ENCODE assay signal across 9 mouse cellular contexts in the genomic region with DNA sequence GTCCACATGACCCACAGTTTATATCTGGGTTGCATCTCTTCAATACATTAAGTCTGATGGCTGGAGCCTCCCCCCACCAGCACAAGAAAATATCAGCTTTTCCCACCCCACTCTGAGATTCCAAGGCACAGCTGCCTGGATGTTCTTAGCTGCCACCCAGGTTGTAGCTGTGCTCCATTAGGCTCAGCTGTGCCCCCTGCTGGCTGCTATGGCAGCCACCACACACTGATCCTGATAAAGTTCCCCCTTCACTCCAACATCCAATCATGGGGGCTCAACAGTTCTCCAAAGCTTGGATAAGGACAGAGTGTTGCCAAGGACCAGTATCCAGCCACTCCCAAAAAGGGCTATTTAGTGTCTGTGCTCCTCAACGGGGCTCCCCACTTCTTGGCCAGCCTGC. TPM values are rescaled to one million over a fixed set of nuclear protein-coding genes. Genes with fewer than 3 reads are reported as not detected.
DNase-seq lines count a peak whose midpoint lies in the region; ATAC-seq and TF ChIP-seq lines count a peak whose summit lies in the region.
"Had no signal": no experiment of that assay in that cellular context is flagged by ENCODE, and none has a peak within 500 bp of the region (broad histone marks: within the 10 kb centered on the region; RNA-seq: fewer than 3 reads in every experiment).

No protein-coding gene starts in this region.

- H3K4me2 ChIP-seq in hindbrain, embryonic 12.5 days (replicated peaks): no peak overlapping the region
- H3K4me2 ChIP-seq: lung, embryonic 15.5 days had no signal

- intact Hi-C loops in heart, postnatal 14 days (cut with DNase I): loop anchor here (2.0 kb wide), 1 partner anchor 106 kb away; no protein-coding TSS in a partner anchor

- no peaks in the 10 kb centered on the region for H3K36me3 ChIP-seq in testis, adult 2 months (ENCODE audit: control insufficient read depth, insufficient read depth, low read length)
- H3K36me3 ChIP-seq in splenic B cell, adult 2 months (ENCODE audit: control insufficient read depth, insufficient read depth, low read length, poor library complexity, severe bottlenecking): no peaks in the 10 kb centered on the region
- H3K36me3 ChIP-seq in hindbrain, embryonic 12.5 days: no peaks in the 10 kb centered on the region
- H3K36me3 ChIP-seq: lung, embryonic 15.5 days had no signal

- peak; percentile 25 to 36 for DNase-seq in heart, postnatal 14 days
- DNase-seq in heart, adult 8-10 months (ENCODE audit: low spot score): no peak
- DNase-seq in testis, postnatal 14 days (ENCODE audit: low spot score): no peak
- peak; percentile 8 for DNase-seq in c-Kit-positive CD71-negative TER-119-negative erythroid progenitor cells, embryonic 14.5 days (ENCODE audit: low read depth)
- peak; percentile 53 for DNase-seq in kidney, postnatal 14 days
- DNase-seq in splenic B cell, adult 2 months (ENCODE audit: low read depth, low spot score): peak; percentile 24

- no peak overlapping the region for H3K27ac ChIP-seq in testis, adult 2 months (ENCODE audit: control insufficient read depth, insufficient read depth, low read depth, low read length)
- H3K27ac ChIP-seq in hindbrain, embryonic 12.5 days: no peak overlapping the region
- H3K27ac ChIP-seq: lung, embryonic 15.5 days had no signal

- TF ChIP-seq CTCF in testis, adult 2 months (IDR thresholded peaks at IDR 0.05; ENCODE audit: control insufficient read depth, insufficient read depth, insufficient replicate concordance, low read depth, low read length): peak; percentile 58; the same call in 1 of the 2 replicates

- no peak overlapping the region for H3K9ac ChIP-seq in hindbrain, embryonic 12.5 days
- H3K9ac ChIP-seq: lung, embryonic 15.5 days had no signal

- H3K9me3 ChIP-seq in hindbrain, embryonic 12.5 days (replicated peaks): no peaks in the 10 kb centered on the region
- H3K9me3 ChIP-seq: lung, embryonic 15.5 days had no signal

- no peaks in the 10 kb centered on the region for H3K27me3 ChIP-seq in testis, adult 2 months (ENCODE audit: control insufficient read depth, insufficient read depth, low read length)
- H3K27me3 ChIP-seq in splenic B cell, adult 2 months (ENCODE audit: control insufficient read depth, insufficient read depth, low read length, poor library complexity, severe bottlenecking): no peaks in the 10 kb centered on the region
- H3K27me3 ChIP-seq in hindbrain, embryonic 12.5 days: no peaks in the 10 kb centered on the region
- H3K27me3 ChIP-seq: lung, embryonic 15.5 days had no signal

- no peak overlapping the region for H3K4me3 ChIP-seq in testis, adult 2 months (ENCODE audit: control insufficient read depth, low read depth, low read length)
- no peak overlapping the region for H3K4me3 ChIP-seq in hindbrain, embryonic 12.5 days
- H3K4me3 ChIP-seq: lung, embryonic 15.5 days had no signal

- TF ChIP-seq POLR2A in testis, adult 2 months (IDR thresholded peaks at IDR 0.05; ENCODE audit: control insufficient read depth, low read depth, low read length): no peak

- peaks cover 2% of the 10 kb centered on the region; the same call in 1 of the 2 replicates for H3K4me1 ChIP-seq in testis, adult 2 months (ENCODE audit: control insufficient read depth, insufficient read depth, low read length)
- no peaks in the 10 kb centered on the region for H3K4me1 ChIP-seq in hindbrain, embryonic 12.5 days

- ATAC-seq in hindbrain, embryonic 12.5 days (ENCODE audit: low FRiP score): no peak

- 50% methylated on average over 1 of the region's 1 CpGs for WGBS in hindbrain, embryonic 12.5 days

RNA-seq across cellular contexts. Expression of gene Slc1a1, which starts 48.3 kb away (rescaled TPM):
- total RNA-seq in heart, postnatal 14 days (2021): under 1 TPM; 0.55 to 0.73 TPM
- 1 to 10 TPM; 1.7 to 4.1 (median 2.4) TPM for total RNA-seq in heart, adult 8-10 months (2022)
- polyA plus RNA-seq in testis, adult 2 months (2012; rRNA removed): 0.19 and 2.3 TPM in 2 replicates
- 5.9 and 7.8 TPM in 2 replicates for polyA plus RNA-seq in hindbrain, embryonic 12.5 days (2016; fragmentation: Nextera tagmentation; extraction: Ambion mirVana)

Comparison
In these comparisons a context has a peak if more than half of its experiments do, and no peak if none do; other contexts are left out.
1. DNase-seq: peak in heart, postnatal 14 days (2 of 2), c-Kit-positive CD71-negative TER-119-negative erythroid progenitor cells, embryonic 14.5 days (single experiment), kidney, postnatal 14 days (single experiment) and splenic B cell, adult 2 months (single experiment); none in heart, adult 8-10 months (single experiment) and testis, postnatal 14 days (single experiment).